Mouse (Mus musculus): Measurements from ENCODE around the gene Irx3.

DNA sequence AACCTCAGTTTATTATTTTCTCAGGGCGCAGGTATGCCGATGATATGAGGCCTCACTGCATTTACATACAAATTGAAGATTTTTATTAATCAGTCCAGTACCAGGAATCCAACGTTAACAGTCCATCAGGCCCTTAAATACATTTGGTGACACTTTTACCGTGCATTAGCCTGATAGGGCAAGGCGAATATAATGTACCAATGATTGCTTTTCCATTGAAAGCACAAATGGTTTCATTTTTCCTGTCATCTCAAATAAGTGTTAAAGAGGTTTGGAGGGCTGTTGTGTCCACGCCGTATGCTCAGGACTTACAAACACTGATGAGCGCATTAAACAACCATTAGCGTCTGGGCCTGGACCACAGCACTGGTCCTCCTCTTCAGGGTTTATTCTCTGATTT, 25.3 kb upstream of the Irx3 start:
- no peak for TF ChIP-seq CTCF (IDR thresholded peaks at IDR 0.05; ENCODE audit: extremely low read depth, insufficient read length, insufficient replicate concordance, low read depth, low read length)
- no peak for TF ChIP-seq POLR2A (IDR thresholded peaks at IDR 0.05; ENCODE audit: low read depth, low read length)

Measured in small intestine, adult 2 months (tissue).